Mouse (Mus musculus): ENCODE measurements at regions not wholly inside any gene's neighbourhood (a gene's known extent, or its start where the extent isn't known, plus 50 kb on each side); places are given as distances from the start of the nearest gene placed in this dataset.

GRCm38 (mm10) chr6:35640672-35641071 lies 101.0 kb upstream of the Mtpn start:
- no peak for DNase-seq (ENCODE audit: inconsistent age in 2 of 2, low spot score in 1 of 2)

- DNase-seq (ENCODE audit: inconsistent age in 2 of 2, low spot score in 1 of 2): no peak
Measured at GRCm38 (mm10) chr6:35608336-35608735, 68.6 kb upstream of the Mtpn start.

DNA sequence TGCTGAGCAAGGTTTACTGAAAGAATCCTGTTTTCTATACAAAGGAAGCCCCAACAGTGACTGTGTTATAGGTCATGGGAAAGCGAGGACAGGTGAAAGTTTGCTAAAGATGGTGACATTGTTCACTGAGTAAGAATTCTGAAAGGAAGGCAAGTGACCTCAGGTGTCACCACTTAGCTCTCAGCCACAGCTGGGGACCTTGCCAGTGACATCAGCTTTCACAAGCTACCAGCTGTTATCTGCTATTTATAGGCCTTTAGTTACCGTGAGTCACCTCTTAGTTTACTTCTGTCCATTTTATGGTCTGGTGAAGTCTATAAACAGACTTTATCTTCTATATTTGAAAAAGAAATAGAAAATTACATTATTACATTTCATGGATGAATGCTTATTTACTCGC lies 65.4 kb upstream of the Mtpn start:
- no peak for DNase-seq (ENCODE audit: inconsistent age in 2 of 2, low spot score in 1 of 2)

DNA sequence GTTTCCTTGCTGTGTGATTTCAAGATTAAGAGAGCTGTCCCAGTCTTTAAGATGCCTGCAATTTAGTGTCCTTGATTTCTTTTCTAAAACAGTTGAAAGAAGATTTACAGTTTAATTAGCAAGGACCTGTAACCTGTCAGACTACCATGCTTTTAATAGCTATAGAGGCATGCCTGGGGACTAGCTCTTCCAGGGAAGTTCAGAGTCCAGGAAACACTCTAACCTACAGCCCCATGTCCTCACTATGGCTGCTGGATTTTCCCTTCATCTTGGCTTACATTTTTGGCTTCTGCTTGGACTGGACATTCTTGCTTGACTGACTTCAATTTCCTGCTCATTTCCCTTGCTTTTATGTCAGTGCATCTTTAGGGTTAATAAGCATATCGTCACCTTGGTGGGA lies 61.7 kb upstream of the Mtpn start:
- no peak for DNase-seq (ENCODE audit: inconsistent age in 2 of 2, low spot score in 1 of 2)

DNA sequence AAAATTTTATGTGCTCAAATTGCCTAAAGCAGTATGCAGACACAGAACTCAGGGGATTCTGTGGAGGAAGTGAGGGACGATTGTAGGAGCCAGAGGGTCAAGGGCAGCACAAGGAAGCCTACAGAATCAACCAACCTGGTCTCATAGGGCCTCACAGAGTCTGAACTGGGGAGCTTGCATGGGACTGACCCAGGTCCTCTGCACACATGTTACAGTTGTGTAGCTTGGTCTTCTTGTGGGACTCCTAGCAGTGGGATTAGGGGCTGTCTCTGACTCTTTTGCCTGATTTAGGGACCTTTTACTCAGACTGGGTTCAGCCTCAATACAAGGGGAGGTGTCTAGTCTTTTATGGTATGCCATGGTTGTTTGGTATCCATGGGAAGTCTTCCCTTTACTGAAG lies 60.2 kb upstream of the Mtpn start:
- no peak for DNase-seq (ENCODE audit: inconsistent age in 2 of 2, low spot score in 1 of 2)

DNA sequence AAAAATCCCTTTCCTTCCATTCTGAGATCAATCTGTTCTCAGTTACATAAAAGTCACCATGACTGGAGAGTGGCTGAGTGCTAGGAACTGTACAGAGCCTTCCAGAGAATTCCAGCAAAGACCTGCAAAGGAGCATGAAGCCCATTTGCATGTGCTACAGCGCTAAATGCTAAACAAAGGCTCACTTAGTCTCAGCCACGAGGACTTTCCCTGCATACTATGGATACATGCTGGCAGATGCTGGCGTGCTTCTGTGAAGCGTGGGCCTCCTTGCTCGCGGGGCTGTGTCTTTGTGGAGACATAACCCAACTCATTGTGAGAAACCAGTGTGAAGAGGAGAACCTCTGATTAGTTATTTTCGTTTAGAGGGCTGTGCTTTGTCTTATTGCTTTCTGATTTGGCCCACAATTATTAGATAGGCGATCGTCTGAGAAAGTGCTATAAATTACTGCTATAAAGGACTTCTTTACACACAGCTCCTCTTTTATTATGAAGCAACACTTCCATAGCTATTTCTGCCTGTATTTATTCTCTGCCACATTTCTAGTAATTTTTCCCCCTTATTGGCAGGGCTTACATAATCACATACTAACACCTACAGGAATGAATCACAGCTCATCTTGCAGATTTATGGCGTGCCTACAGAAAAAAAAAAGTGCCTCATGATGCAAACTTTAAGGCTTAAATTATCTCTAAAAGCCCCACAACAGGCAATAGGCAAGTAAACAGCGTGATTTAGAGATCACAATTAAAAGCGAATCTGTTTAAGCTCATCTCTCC lies 58.9 kb upstream of the Mtpn start:
- DNase-seq (ENCODE audit: inconsistent age in 2 of 2, low spot score in 1 of 2): no peak

GRCm38 (mm10) chr6:35595012-35595411 lies 55.3 kb upstream of the Mtpn start:
- DNase-seq (ENCODE audit: inconsistent age in 2 of 2, low spot score in 1 of 2): no peak

- no peak for DNase-seq (ENCODE audit: inconsistent age in 2 of 2, low spot score in 1 of 2)
Measured at GRCm38 (mm10) chr6:35592234-35592633, 52.5 kb upstream of the Mtpn start.

All from adrenal gland, adult (tissue).